In the genomic region with DNA sequence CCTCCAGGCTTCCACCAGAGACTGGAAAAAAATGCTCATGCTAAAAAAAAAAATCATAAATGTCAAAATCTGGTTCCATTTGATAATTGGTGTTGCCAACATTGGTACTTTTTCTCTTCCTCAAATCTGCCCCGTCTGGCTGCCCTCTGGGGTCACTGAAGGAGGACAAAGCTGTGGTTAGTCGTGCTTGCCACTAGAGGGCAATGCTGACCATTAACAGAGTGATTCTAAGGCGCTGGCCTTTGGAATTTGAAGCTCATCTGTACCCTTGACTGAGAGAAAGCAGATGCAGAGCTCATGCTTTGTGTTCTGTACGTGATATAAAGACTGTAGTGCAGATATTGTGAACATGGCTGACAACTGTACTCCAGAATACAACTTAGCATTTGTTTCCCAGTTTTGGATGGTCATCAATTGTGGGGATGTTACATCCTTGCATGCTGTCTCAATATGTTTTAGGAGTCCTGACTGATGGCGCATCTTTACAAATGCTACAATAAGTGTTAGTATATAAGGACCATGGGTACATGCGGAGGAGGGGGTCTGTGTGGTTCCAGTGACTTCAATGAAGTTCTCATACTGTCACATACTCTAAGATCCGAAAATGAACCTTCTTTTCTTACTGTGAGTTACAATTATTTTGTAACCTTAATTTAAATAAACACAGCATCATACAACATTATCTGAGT, we compare ENCODE assay signal across 8 mouse cellular contexts.
A peak's percentile ranks its signal among the peaks of the same experiment; 100 is the strongest.
DNase-seq lines count a peak whose midpoint lies in the region; ATAC-seq and TF ChIP-seq lines count a peak whose summit lies in the region.

No protein-coding gene starts in this region.

- TF ChIP-seq EP300 in CH12.LX (IDR thresholded peaks at IDR 0.05; ENCODE audit: low read length), result no peak

- no peaks in the 10 kb centered on the region for H3K36me3 ChIP-seq in CH12.LX (replicated peaks in 1 of 2; ENCODE audit: control insufficient read depth in 1 of 2, insufficient read depth in 1 of 2, low read length in 1 of 2)
- no peaks in the 10 kb centered on the region for H3K36me3 ChIP-seq in heart, embryonic 15.5 days

- no peak overlapping the region for H3K9ac ChIP-seq in CH12.LX (ENCODE audit: insufficient read depth, low read depth)
- H3K9ac ChIP-seq in heart, embryonic 15.5 days, result no peak overlapping the region

- ATAC-seq in heart, embryonic 15.5 days (replicated peaks; ENCODE audit: insufficient number of reproducible peaks, insufficient read depth, low FRiP score, low read depth), result peak; percentile 22; the same call in 1 of the 2 replicates

- peaks cover 3% of the 10 kb centered on the region for H3K9me3 ChIP-seq in CH12.LX (replicated peaks; ENCODE audit: low read length)
- no peaks in the 10 kb centered on the region for H3K9me3 ChIP-seq in heart, embryonic 15.5 days (replicated peaks)

- dilution Hi-C loops in CH12.LX (cut with MboI; ENCODE audit: extremely low pct_ligation_motif_present, extremely low pct_unique_long_range_greater_than_20kb, low sequenced_read_pairs), result no loop called here

- H3K27ac ChIP-seq in CH12.LX (ENCODE audit: insufficient read depth, low read depth), result no peak overlapping the region
- H3K27ac ChIP-seq in heart, embryonic 15.5 days, result no peak overlapping the region

- peak; percentile 82 for TF ChIP-seq RAD21 in CH12.LX (IDR thresholded peaks at IDR 0.05; ENCODE audit: low read depth, low read length)

- H3K79me2 ChIP-seq in CH12.LX (replicated peaks; ENCODE audit: control insufficient read depth, extremely low read depth, insufficient read depth, poor library complexity, severe bottlenecking), result no peaks in the 10 kb centered on the region

- peak; percentile 72 to 82 for TF ChIP-seq CTCF in CH12.LX (conservative IDR thresholded peaks at IDR 0.05 in 1 of 2, IDR thresholded peaks at IDR 0.05 in 1 of 2; ENCODE audit: low read depth in 2 of 2, low read length in 2 of 2)
- TF ChIP-seq CTCF in lung, adult 2 months (IDR thresholded peaks at IDR 0.05; ENCODE audit: insufficient read depth, low read length), result peak; percentile 76

- 35% methylated on average over 7 of the region's 7 CpGs for WGBS in heart, embryonic 15.5 days
- WGBS in lung, adult 2 months, result 39% methylated on average over 7 of the region's 7 CpGs

- no peak overlapping the region for H3K4me2 ChIP-seq in CH12.LX (ENCODE audit: insufficient read depth, low read depth, poor library complexity, severe bottlenecking)
- H3K4me2 ChIP-seq in heart, embryonic 15.5 days, result no peak overlapping the region

- H3K27me3 ChIP-seq in CH12.LX (replicated peaks), result no peaks in the 10 kb centered on the region
- H3K27me3 ChIP-seq in heart, embryonic 15.5 days, result no peaks in the 10 kb centered on the region

- H3K4me1 ChIP-seq in CH12.LX (ENCODE audit: control insufficient read depth in 1 of 2, insufficient read depth in 2 of 2), result no peaks in the 10 kb centered on the region
- no peaks in the 10 kb centered on the region for H3K4me1 ChIP-seq in heart, embryonic 15.5 days (replicated peaks)
- no peaks in the 10 kb centered on the region for H3K4me1 ChIP-seq in lung, adult 2 months (ENCODE audit: control insufficient read depth, insufficient read depth, low read length)

- TF ChIP-seq POLR2A in CH12.LX (IDR thresholded peaks at IDR 0.05; ENCODE audit: low read depth, low read length), result no peak
- no peak for TF ChIP-seq POLR2A in lung, adult 2 months (IDR thresholded peaks at IDR 0.05; ENCODE audit: borderline replicate concordance, extremely low read depth, low read depth, low read length)

- no peak overlapping the region for H3K4me3 ChIP-seq in CH12.LX (replicated peaks in 1 of 3; ENCODE audit: low read depth in 2 of 3, low read length in 2 of 3, poor library complexity in 1 of 3)
- H3K4me3 ChIP-seq in heart, embryonic 15.5 days, result no peak overlapping the region
- no peak overlapping the region for H3K4me3 ChIP-seq in lung, adult 2 months (replicated peaks; ENCODE audit: extremely low read depth, low read depth, low read length)

- peak; percentile 51 for DNase-seq in CH12.LX (ENCODE audit: extremely low read depth)
- peak; percentile 65 for DNase-seq in adrenal gland, adult 2 months
- DNase-seq in embryo, embryonic 11.5 days (ENCODE audit: low read depth, low spot score), result peak; percentile 62
- DNase-seq in kidney, postnatal 14 days, result peak; percentile 74
- peak; percentile 12 for DNase-seq in lung, adult 2 months
- peak; percentile 47 for DNase-seq in ovary, postnatal 14 days (ENCODE audit: low spot score)
- no peak for DNase-seq in thymus, postnatal 36 days

- in situ Hi-C loops in CH12.LX (cut with MboI; ENCODE audit: low pct_ligation_motif_present, low pct_unique_long_range_greater_than_20kb, low sequenced_read_pairs), result no loop called here

TF ChIP-seq in CH12.LX, 34 proteins besides CTCF, POLR2A, EP300 and RAD21:
- no peak for TF ChIP-seq IRF4 (IDR thresholded peaks at IDR 0.05; ENCODE audit: low read depth, low read length)
- TF ChIP-seq SMC3 (IDR thresholded peaks at IDR 0.05; ENCODE audit: low read depth, low read length), result peak; percentile 68

Comparison
In these comparisons a context has a peak if more than half of its experiments do, and no peak if none do; other contexts are left out.
1. DNase-seq: peak in CH12.LX (single experiment), adrenal gland, adult 2 months (single experiment), embryo, embryonic 11.5 days (single experiment), kidney, postnatal 14 days (single experiment), lung, adult 2 months (single experiment) and ovary, postnatal 14 days (single experiment); none in thymus, postnatal 36 days (0 of 2).